Mouse (Mus musculus): ENCODE measurements around the gene Neurl2.

- no peak for TF ChIP-seq GATA1 (IDR thresholded peaks at IDR 0.05; ENCODE audit: borderline replicate concordance, low read length)
- no peak for TF ChIP-seq FLI1 (IDR thresholded peaks at IDR 0.05; ENCODE audit: low read length)
These were observed 45.5 kb downstream of the Neurl2 start for GRCm38 (mm10) chr2:164787779-164788178.
